In the genomic region with DNA sequence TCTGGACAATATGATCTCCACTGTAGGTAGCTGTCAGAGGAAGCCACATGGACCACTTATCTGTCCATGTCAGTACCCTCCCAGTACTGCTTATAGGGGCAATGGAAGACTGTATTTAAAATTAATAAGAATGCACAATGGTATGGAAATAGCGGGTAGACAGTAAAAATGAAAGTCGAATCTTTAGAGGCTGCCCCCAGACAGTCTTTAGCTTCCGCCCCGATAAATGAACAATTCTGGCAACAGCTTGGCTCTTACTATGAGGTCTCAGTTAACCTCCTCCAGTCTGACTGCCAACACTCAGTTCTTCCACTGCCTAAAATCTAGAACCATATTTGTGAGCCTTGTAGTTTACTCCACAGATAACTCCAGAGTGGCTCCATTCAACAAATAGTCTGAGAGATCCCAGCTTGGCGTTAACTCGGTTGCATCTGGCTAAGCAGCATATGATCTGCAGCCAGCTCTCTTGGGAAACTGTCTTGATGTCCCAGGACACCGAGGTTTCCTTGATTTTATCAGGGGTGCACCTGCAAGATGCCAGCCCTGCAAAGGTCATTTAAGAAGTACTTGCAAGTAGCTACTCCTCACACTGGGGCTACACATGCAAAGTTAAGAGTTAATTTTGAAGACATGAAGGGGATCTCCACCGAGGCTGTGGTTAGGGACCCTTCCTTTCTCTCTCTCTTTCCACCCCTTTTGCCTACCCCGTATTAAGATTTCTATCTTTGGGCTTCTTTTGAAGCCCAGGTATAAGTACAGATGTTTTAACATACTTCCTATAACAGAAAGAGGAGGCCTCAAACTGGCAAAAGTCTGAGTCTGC, we compare ENCODE assay signal across 23 mouse cellular contexts.
DNase-seq lines count a peak whose midpoint lies in the region; ATAC-seq and TF ChIP-seq lines count a peak whose summit lies in the region.
"Had no signal": no experiment of that assay in that cellular context is flagged by ENCODE, and none has a peak within 500 bp of the region (broad histone marks: within the 10 kb centered on the region; RNA-seq: fewer than 3 reads in every experiment).

No protein-coding gene starts in this region.

- no peak for ATAC-seq in liver, embryonic 12.5 days
- peak; percentile 63 for ATAC-seq in activated CD4-positive, CD25-positive, alpha-beta regulatory T cell, adult 4 months
- ATAC-seq: forebrain, embryonic 15.5 days; hindbrain, postnatal 0 days; midbrain, embryonic 15.5 days; Patski had no signal

- peaks cover 10% of the 10 kb centered on the region for H3K4me1 ChIP-seq in liver, adult 2 months (ENCODE audit: control insufficient read depth, insufficient read depth, low read length)
- H3K4me1 ChIP-seq in liver, embryonic 12.5 days = peaks cover 3% of the 10 kb centered on the region; the same call in 1 of the 2 replicates
- H3K4me1 ChIP-seq: forebrain, embryonic 15.5 days; limb, embryonic 12.5 days; midbrain, embryonic 15.5 days; neural tube, embryonic 15.5 days had no signal

- no peaks in the 10 kb centered on the region for H3K36me3 ChIP-seq in liver, adult 2 months (ENCODE audit: control insufficient read depth, insufficient read depth, low read length)
- H3K36me3 ChIP-seq in liver, embryonic 12.5 days = no peaks in the 10 kb centered on the region
- H3K36me3 ChIP-seq: embryonic facial prominence, embryonic 13.5 days; forebrain, embryonic 15.5 days; heart, embryonic 13.5 days; limb, embryonic 12.5 days; midbrain, embryonic 15.5 days; neural tube, embryonic 15.5 days had no signal

- H3K4me2 ChIP-seq in liver, embryonic 12.5 days = no peak overlapping the region
- H3K4me2 ChIP-seq: embryonic facial prominence, embryonic 13.5 days; forebrain, embryonic 15.5 days; heart, embryonic 13.5 days; limb, embryonic 12.5 days; midbrain, embryonic 15.5 days; neural tube, embryonic 15.5 days had no signal

- no peak for TF ChIP-seq POLR2A in liver, adult 2 months (IDR thresholded peaks at IDR 0.05; ENCODE audit: extremely low read depth, insufficient read depth, low read length)

- WGBS in liver, adult 2 months = 67% methylated on average over 9 of the region's 9 CpGs
- WGBS in liver, embryonic 12.5 days (ENCODE audit: insufficient replicate concordance) = 66% methylated on average over 9 of the region's 9 CpGs

- no peak overlapping the region for H3K4me3 ChIP-seq in liver, adult 2 months (ENCODE audit: insufficient read depth, low read depth, low read length)
- no peak overlapping the region for H3K4me3 ChIP-seq in liver, embryonic 12.5 days
- H3K4me3 ChIP-seq: embryonic facial prominence, embryonic 13.5 days; forebrain, embryonic 15.5 days; heart, embryonic 13.5 days; limb, embryonic 12.5 days; megakaryocyte, embryonic 14.5 days; midbrain, embryonic 15.5 days; myocyte; neural tube, embryonic 15.5 days had no signal

- no peaks in the 10 kb centered on the region for H3K9me3 ChIP-seq in liver, embryonic 12.5 days (replicated peaks)
- H3K9me3 ChIP-seq: embryonic facial prominence, embryonic 13.5 days; forebrain, embryonic 15.5 days; heart, embryonic 13.5 days; limb, embryonic 12.5 days; megakaryocyte, embryonic 14.5 days; midbrain, embryonic 15.5 days; neural tube, embryonic 15.5 days had no signal

- no peaks in the 10 kb centered on the region for H3K79me2 ChIP-seq in liver, adult 2 months (ENCODE audit: control insufficient read depth, insufficient read depth, low read length)

- DNase-seq in liver, adult 2 months (ENCODE audit: extremely low read depth, low read depth, low spot score) = peak; percentile 35
- DNase-seq in thymus, adult 18-20 months = peak; percentile 21 to 51
- peak; percentile 44 for DNase-seq in thymus, postnatal 4 days
- no peak for DNase-seq in layer of hippocampus, adult 9-10 months (ENCODE audit: low spot score)
- no peak for DNase-seq in urinary bladder, adult 2 months (ENCODE audit: low spot score)
- DNase-seq: adrenal gland, postnatal 10 days; B cell, adult 2 months; cerebellum, postnatal 10 days; kidney, adult 2 months; kidney, postnatal 10 days; lung, adult 2 months had no signal

- no peaks in the 10 kb centered on the region for H3K27me3 ChIP-seq in liver, adult 2 months (ENCODE audit: control insufficient read depth, insufficient read depth, low read length)
- no peaks in the 10 kb centered on the region for H3K27me3 ChIP-seq in liver, embryonic 12.5 days (replicated peaks)
- H3K27me3 ChIP-seq: embryonic facial prominence, embryonic 13.5 days; forebrain, embryonic 15.5 days; heart, embryonic 13.5 days; limb, embryonic 12.5 days; megakaryocyte, embryonic 14.5 days; midbrain, embryonic 15.5 days; neural tube, embryonic 15.5 days; Patski had no signal

- H3K27ac ChIP-seq in liver, adult 2 months (replicated peaks; ENCODE audit: insufficient read depth, low read depth, low read length) = peak overlapping the region; percentile 97
- no peak overlapping the region for H3K27ac ChIP-seq in liver, embryonic 12.5 days
- H3K27ac ChIP-seq: embryonic facial prominence, embryonic 13.5 days; forebrain, embryonic 15.5 days; heart, embryonic 13.5 days; hindbrain, postnatal 0 days; limb, embryonic 12.5 days; midbrain, embryonic 15.5 days; neural tube, embryonic 15.5 days had no signal

- no peak for TF ChIP-seq CTCF in liver, adult 2 months (IDR thresholded peaks at IDR 0.05; ENCODE audit: low read depth, low read length)

- H3K9ac ChIP-seq in liver, adult 2 months (ENCODE audit: low read depth, low read length) = peak overlapping the region; percentile 51; the same call in 1 of the 2 replicates
- no peak overlapping the region for H3K9ac ChIP-seq in liver, embryonic 12.5 days
- H3K9ac ChIP-seq: embryonic facial prominence, embryonic 13.5 days; forebrain, embryonic 15.5 days; heart, embryonic 13.5 days; limb, embryonic 12.5 days; midbrain, embryonic 15.5 days; neural tube, embryonic 15.5 days had no signal

Comparison
In these comparisons a context has a peak if more than half of its experiments do, and no peak if none do; other contexts are left out.
1. DNase-seq: peak in liver, adult 2 months (single experiment), thymus, adult 18-20 months (2 of 2) and thymus, postnatal 4 days (single experiment); none in layer of hippocampus, adult 9-10 months (single experiment) and urinary bladder, adult 2 months (single experiment).